Mouse (Mus musculus) heart, embryonic 10.5 days (tissue): ENCODE results near the gene Sbno2. TPM values are rescaled to one million over a fixed set of nuclear protein-coding genes. Genes with fewer than 3 reads are reported as not detected.

Experiments
- DNase-seq: peaks from one replicate; pipeline ENCODE4 v3.0.0-alpha.2; 2017; ENCODE audit warnings: low spot score
- H3K27ac ChIP-seq: fragments of 300-500 bp; sonication (generic); 2 replicates; pipeline ENCODE4 v1.5.1; 2016; ENCODE audit warnings: mild to moderate bottlenecking
- H3K27me3 ChIP-seq: fragments of 300-500 bp; sonication (generic); 2 replicates; pipeline ENCODE4 v1.6.1; 2016; ENCODE audit warnings: mild to moderate bottlenecking; ENCODE audit not compliant: poor library complexity, insufficient read depth, severe bottlenecking
- H3K36me3 ChIP-seq: fragments of 300-500 bp; sonication (generic); 2 replicates; pipeline ENCODE4 v1.6.1; 2016; ENCODE audit warnings: mild to moderate bottlenecking, moderate library complexity
- H3K4me1 ChIP-seq: fragments of 300-500 bp; sonication (generic); 2 replicates; pipeline ENCODE4 v1.6.1; 2016; ENCODE audit warnings: mild to moderate bottlenecking
- H3K4me3 ChIP-seq: fragments of 300-500 bp; sonication (generic); 2 replicates; pipeline ENCODE4 v1.5.1; 2016; ENCODE audit warnings: mild to moderate bottlenecking, moderate library complexity
- H3K9me3 ChIP-seq: fragments of 300-500 bp; sonication (generic); 2 replicates; pipeline ENCODE4 v1.6.1; 2016; ENCODE audit warnings: mild to moderate bottlenecking, moderate library complexity
- WGBS: fragments of 180-500 bp; shearing (Covaris S2); methylation state at CpG from one replicate; pipeline ENCODE4 v1.1.7; 2016; 5-methylcytosine and 5-hydroxymethylcytosine counted together
- polyA plus RNA-seq: library from polyadenylated mRNA; unstranded; fragments of >200 nt; fragmentation: Nextera tagmentation; extraction: Ambion mirVana; gene quantifications from 2 replicates; pipeline ENCODE4 v1.2.1, GENCODE M21; 2016

The Sbno2 gene
- polyA plus RNA-seq, 1 experiment from 2014 or later, result 15.6 TPM

DNA sequence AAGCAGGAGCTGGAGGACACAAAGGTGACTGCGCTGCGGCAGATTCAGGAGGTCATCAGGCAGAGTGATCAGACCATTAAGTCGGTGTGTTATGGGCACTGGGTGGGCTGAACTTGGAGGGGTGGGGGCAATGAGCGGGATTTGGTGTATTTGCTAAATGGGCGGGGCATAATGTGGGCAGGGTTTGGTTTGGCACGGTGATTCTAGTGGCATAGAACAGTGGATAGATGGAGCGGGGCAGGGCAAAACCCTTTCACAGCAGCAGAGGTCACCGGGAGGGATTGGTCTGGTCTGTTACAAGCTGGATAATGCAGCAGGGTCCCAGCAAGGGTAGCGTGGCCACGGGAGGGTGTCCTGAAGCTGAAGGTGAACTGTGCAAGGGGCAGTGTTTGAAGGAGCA, 79.9 kb downstream of the Sbno2 start:
- H3K27me3 ChIP-seq, result no peaks in the 10 kb centered on the region
- peaks cover 54% of the 10 kb centered on the region for H3K36me3 ChIP-seq
- no peak overlapping the region for H3K27ac ChIP-seq
- no peaks in the 10 kb centered on the region for H3K9me3 ChIP-seq
- H3K4me3 ChIP-seq, result no peak overlapping the region; the same call in 1 of the 2 replicates
- DNase-seq, result no peak
- WGBS, result 80% methylated on average over 10 of the region's 10 CpGs
- peaks cover 26% of the 10 kb centered on the region for H3K4me1 ChIP-seq

- Histone ChIP-seq H3K9me3 (no peaks in the 10 kb centered on the region), H3K4me1 (peaks cover 31% of the 10 kb centered on the region), H3K27ac (no peak overlapping the region), H3K27me3 (no peaks in the 10 kb centered on the region), H3K4me3 (no peak overlapping the region), H3K36me3 (peaks cover 50% of the 10 kb centered on the region)
- DNase-seq, result no peak
- 62% methylated on average over 4 of the region's 4 CpGs for WGBS
Measured at GRCm38 (mm10) chr10:80025044-80025347, 80.4 kb downstream of the Sbno2 start.

- Histone ChIP-seq H3K27me3 (no peaks in the 10 kb centered on the region), H3K4me1 (peaks cover 37% of the 10 kb centered on the region), H3K27ac (0 out of 2 replicates have a peak overlapping the region, but pooled peaks have one; percentile 33), H3K4me3 (no peak overlapping the region), H3K9me3 (no peaks in the 10 kb centered on the region), H3K36me3 (peaks cover 46% of the 10 kb centered on the region)
- no peak for DNase-seq
- WGBS, result 74% methylated on average over 15 of the region's 15 CpGs
Measured at GRCm38 (mm10) chr10:80024229-80025043, 80.9 kb downstream of the Sbno2 start.

- no peaks in the 10 kb centered on the region for H3K9me3 ChIP-seq
- 90% methylated on average over 5 of the region's 5 CpGs for WGBS
- no peak overlapping the region for H3K4me3 ChIP-seq
- peaks cover 43% of the 10 kb centered on the region for H3K4me1 ChIP-seq
- H3K27me3 ChIP-seq, result no peaks in the 10 kb centered on the region
- H3K27ac ChIP-seq, result no peak overlapping the region
- no peak for DNase-seq
- H3K36me3 ChIP-seq, result peaks cover 40% of the 10 kb centered on the region
Measured at GRCm38 (mm10) chr10:80023758-80024157, 81.6 kb downstream of the Sbno2 start.

DNA sequence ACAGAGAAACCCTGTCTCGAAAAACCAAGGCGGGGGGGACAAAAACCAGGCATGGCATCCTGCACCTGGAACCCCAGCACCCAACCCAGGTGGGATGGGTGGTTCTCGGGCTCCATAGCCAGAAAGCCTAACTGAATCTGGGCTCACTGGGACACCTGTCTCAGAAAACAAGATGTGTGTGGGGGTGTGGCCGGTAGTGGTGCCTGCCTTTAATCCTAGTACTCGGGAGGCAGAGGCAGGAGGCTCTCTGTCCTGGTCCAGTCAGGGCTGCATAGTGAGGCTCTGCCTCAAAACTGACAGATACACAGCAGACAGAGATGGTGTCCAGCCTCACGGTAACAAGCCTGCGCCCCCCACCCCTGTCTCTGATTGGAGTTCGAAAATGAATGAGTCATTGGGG, 82.6 kb downstream of the Sbno2 start:
- peaks cover 36% of the 10 kb centered on the region for H3K36me3 ChIP-seq
- no peak for DNase-seq
- H3K4me1 ChIP-seq, result peaks cover 49% of the 10 kb centered on the region
- no peaks in the 10 kb centered on the region for H3K9me3 ChIP-seq
- no peak overlapping the region for H3K4me3 ChIP-seq
- 93% methylated on average over 8 of the region's 8 CpGs for WGBS
- H3K27me3 ChIP-seq, result no peaks in the 10 kb centered on the region
- no peak overlapping the region for H3K27ac ChIP-seq

- Histone ChIP-seq H3K4me1 (peaks cover 54% of the 10 kb centered on the region), H3K9me3 (no peaks in the 10 kb centered on the region), H3K27me3 (no peaks in the 10 kb centered on the region), H3K36me3 (peaks cover 30% of the 10 kb centered on the region), H3K4me3 (no peak overlapping the region), H3K27ac (no peak overlapping the region)
- DNase-seq, result no peak
- WGBS, result 93% methylated on average over 12 of the region's 12 CpGs
Measured at GRCm38 (mm10) chr10:80022164-80022563, 83.2 kb downstream of the Sbno2 start.

- Histone ChIP-seq H3K4me1 (peaks cover 58% of the 10 kb centered on the region), H3K9me3 (no peaks in the 10 kb centered on the region), H3K27me3 (peaks cover under 1% of the 10 kb centered on the region; the same call in 1 of the 2 replicates), H3K36me3 (peaks cover 21% of the 10 kb centered on the region), H3K4me3 (peak overlapping the region; percentile 1; the same call in 1 of the 2 replicates), H3K27ac (no peak overlapping the region)
- no peak for DNase-seq
- 91% methylated on average over 13 of the region's 13 CpGs for WGBS
Measured at GRCm38 (mm10) chr10:80021320-80021641, 84.1 kb downstream of the Sbno2 start.

GRCm38 (mm10) chr10:80020603-80021319, 84.6 kb downstream of the Sbno2 start:
- peaks cover 18% of the 10 kb centered on the region for H3K36me3 ChIP-seq
- peak overlapping the region; percentile 49 for H3K4me3 ChIP-seq
- peaks cover 58% of the 10 kb centered on the region for H3K4me1 ChIP-seq
- DNase-seq, result no peak
- peak overlapping the region; percentile 86 for H3K27ac ChIP-seq
- 79% methylated on average over 18 of the region's 18 CpGs for WGBS
- H3K9me3 ChIP-seq, result no peaks in the 10 kb centered on the region
- H3K27me3 ChIP-seq, result peaks cover 6% of the 10 kb centered on the region

DNA sequence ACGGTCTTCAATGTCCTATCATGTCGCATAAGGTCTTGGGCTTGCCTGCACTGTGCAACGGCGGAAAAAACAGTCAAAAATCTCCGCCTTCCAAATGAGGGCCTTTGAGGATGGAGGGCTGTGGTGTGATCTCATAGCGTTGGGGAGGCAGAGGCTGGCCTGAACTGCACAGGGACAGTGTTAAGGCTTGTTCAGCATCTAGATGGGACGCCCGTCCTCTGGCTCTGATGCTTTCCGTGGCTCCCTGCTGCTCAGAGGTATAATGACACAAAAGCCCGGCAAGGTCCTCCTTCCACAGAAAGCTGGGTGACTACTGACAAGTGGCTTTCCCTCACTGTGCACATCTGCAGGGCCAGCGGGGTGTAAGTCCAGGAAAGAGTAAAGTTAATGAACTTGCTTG, 85.2 kb downstream of the Sbno2 start:
- H3K4me3 ChIP-seq, result peak overlapping the region; percentile 49
- H3K27me3 ChIP-seq, result peaks cover 12% of the 10 kb centered on the region
- H3K9me3 ChIP-seq, result no peaks in the 10 kb centered on the region
- H3K36me3 ChIP-seq, result peaks cover 18% of the 10 kb centered on the region
- peak overlapping the region; percentile 86 for H3K27ac ChIP-seq
- WGBS, result 26% methylated on average over 11 of the region's 11 CpGs
- no peak for DNase-seq
- H3K4me1 ChIP-seq, result peaks cover 56% of the 10 kb centered on the region

DNA sequence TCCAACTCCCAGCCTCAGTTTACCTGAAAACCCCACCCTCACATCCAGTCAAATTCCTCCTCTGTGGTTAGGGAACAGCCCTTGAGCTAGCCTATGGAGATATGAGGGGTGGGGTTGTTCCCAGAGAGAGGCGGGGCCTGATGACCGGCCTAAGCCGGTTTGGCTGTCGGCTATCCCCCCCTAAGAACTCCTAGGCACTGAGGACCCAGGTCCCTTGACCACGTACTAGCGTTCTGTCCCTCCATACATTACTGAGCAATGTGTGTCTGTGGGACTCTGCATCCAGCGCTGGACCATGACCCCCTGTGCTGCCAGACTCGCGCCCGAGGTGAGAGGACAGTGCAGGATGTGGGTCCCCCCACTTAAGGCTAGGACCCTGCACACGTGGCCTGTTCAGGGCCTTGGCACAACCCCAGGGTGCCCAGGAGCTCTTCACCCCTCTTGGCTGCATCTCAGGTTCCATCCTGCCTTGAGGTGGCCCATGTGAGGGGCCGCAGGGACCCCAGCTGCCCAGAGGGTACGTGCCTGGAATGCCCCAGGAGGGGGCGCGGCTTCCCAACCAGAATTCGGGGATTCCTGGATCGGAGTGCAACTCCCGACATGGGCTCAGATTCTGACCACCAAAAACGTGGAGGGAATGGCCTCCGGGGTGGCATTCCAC, 85.8 kb downstream of the Sbno2 start:
- no peaks in the 10 kb centered on the region for H3K9me3 ChIP-seq
- H3K27me3 ChIP-seq, result peaks cover 18% of the 10 kb centered on the region
- H3K4me1 ChIP-seq, result peaks cover 58% of the 10 kb centered on the region
- no peak for DNase-seq
- H3K36me3 ChIP-seq, result peaks cover 18% of the 10 kb centered on the region
- peak overlapping the region; percentile 49 for H3K4me3 ChIP-seq
- 6% methylated on average over 20 of the region's 20 CpGs for WGBS
- H3K27ac ChIP-seq, result peak overlapping the region; percentile 86

GRCm38 (mm10) chr10:80018739-80019297, 86.6 kb downstream of the Sbno2 start:
- peaks cover 18% of the 10 kb centered on the region for H3K36me3 ChIP-seq
- no peaks in the 10 kb centered on the region for H3K9me3 ChIP-seq
- peaks cover 25% of the 10 kb centered on the region for H3K27me3 ChIP-seq
- no peak for DNase-seq
- H3K4me3 ChIP-seq, result peak overlapping the region; percentile 49
- WGBS, result 1% methylated on average over 15 of the region's 15 CpGs
- H3K4me1 ChIP-seq, result peaks cover 61% of the 10 kb centered on the region
- peak overlapping the region; percentile 86 for H3K27ac ChIP-seq

DNA sequence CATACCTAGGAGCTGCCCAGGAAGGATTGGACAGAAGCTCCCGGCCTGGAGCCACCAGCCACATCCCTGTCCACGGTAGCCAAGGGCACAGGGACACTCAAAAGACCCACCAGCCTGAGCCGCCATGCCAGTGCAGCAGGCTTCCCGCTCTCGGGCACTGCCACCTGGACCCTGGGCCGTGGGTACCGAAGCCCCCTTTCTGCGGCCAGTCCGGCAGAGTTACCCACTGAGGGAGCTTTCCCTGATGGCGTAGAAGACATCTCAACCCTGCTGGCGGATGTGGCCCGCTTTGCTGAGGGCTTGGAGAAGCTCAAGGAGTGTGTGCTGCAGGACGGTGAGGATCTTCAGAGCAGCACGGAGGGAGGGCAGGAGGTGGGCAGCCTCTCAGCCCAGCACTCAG, 87.6 kb downstream of the Sbno2 start:
- Histone ChIP-seq H3K4me1 (peaks cover 67% of the 10 kb centered on the region), H3K4me3 (no peak overlapping the region), H3K9me3 (no peaks in the 10 kb centered on the region), H3K27me3 (peaks cover 36% of the 10 kb centered on the region), H3K27ac (peak overlapping the region; percentile 9; the same call in 1 of the 2 replicates), H3K36me3 (peaks cover 20% of the 10 kb centered on the region)
- 72% methylated on average over 14 of the region's 14 CpGs for WGBS
- no peak for DNase-seq

DNA sequence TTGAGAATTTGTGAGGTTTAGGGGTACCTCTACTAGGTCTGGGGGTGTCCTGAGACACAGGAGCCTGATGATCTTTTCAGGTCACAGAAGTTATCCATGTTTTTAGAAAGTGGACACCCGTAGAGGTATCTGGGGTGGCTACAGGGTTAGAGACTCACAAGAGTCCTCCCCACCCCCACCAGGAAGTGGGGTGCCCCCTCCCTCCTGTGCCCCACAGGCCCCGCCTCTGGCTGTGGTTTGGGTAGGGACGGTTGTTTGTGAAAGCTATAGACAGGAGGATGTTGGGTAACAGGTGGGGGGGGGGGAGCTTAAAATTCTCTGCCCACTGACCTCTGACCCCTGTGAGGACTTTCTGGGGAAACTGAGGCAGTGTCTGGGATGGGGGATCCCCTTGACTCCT, 88.0 kb downstream of the Sbno2 start:
- Histone ChIP-seq H3K27me3 (peaks cover 40% of the 10 kb centered on the region), H3K27ac (peak overlapping the region; percentile 9; the same call in 1 of the 2 replicates), H3K36me3 (peaks cover 18% of the 10 kb centered on the region), H3K4me3 (no peak overlapping the region), H3K9me3 (no peaks in the 10 kb centered on the region), H3K4me1 (peaks cover 67% of the 10 kb centered on the region)
- no peak for DNase-seq
- WGBS, result 75% methylated on average over 3 of the region's 3 CpGs
